Mouse (Mus musculus) liver, embryonic 14.5 days (tissue): Measurements from ENCODE around the gene Spesp1. TPM values are rescaled to one million over a fixed set of nuclear protein-coding genes. Genes with fewer than 3 reads are reported as not detected.
A peak's percentile ranks its signal among the peaks of the same experiment; 100 is the strongest.

ENCODE experiments used
- ATAC-seq: fragments of 200-750 bp; cut with Nextera tagmentation; 2 replicates; pipeline ENCODE4 v1.8.0; 2017; ENCODE audit warnings: moderate number of reproducible peaks, mild to moderate bottlenecking, moderate library complexity; ENCODE audit not compliant: insufficient read depth
- DNase-seq, 3 experiments: peaks; one replicate each; pipeline ENCODE4 v3.0.0-alpha.2; 2012 to 2013; ENCODE audit warnings: low read depth in 3 of 3, low spot score in 3 of 3
- H3K27ac ChIP-seq: fragments of 300-500 bp; sonication (generic); 2 replicates; pipeline ENCODE4 v1.5.1; 2014; ENCODE audit warnings: moderate library complexity, mild to moderate bottlenecking, control low read depth, inconsistent platforms
- H3K27me3 ChIP-seq: fragments of 300-500 bp; sonication (generic); 2 replicates; pipeline ENCODE4 v1.6.1; 2014; ENCODE audit warnings: mild to moderate bottlenecking, low read length, moderate library complexity; ENCODE audit not compliant: control insufficient read depth, insufficient read depth
- H3K36me3 ChIP-seq: fragments of 300-500 bp; sonication (generic); replicated peaks from 2 replicates; pipeline ENCODE4 v1.6.1; 2014; ENCODE audit warnings: low read depth; ENCODE audit not compliant: control insufficient read depth, insufficient read depth
- H3K4me1 ChIP-seq, 2 experiments: fragments of 200-500 bp in 1 of 2; fragments of 300-500 bp in 1 of 2; sonication (generic) in 1 of 2; replicated peaks; 2 replicates each; pipeline ENCODE4 v1.6.1; 2012 to 2014; ENCODE audit warnings: antibody characterized with exemption in 1 of 2, inconsistent platforms in 1 of 2, low read length in 1 of 2; ENCODE audit not compliant: control insufficient read depth in 2 of 2, insufficient read depth in 2 of 2
- H3K4me2 ChIP-seq: fragments of 300-500 bp; sonication (generic); 2 replicates; pipeline ENCODE4 v1.6.1; 2014; ENCODE audit warnings: low read depth, mild to moderate bottlenecking, control low read depth, moderate library complexity
- H3K4me3 ChIP-seq, 2 experiments: fragments of 200-500 bp in 1 of 2; fragments of 300-500 bp in 1 of 2; sonication (generic) in 1 of 2; 2 replicates each; pipeline ENCODE4 v1.5.1; 2012 to 2014; ENCODE audit warnings: low read depth in 2 of 2, low read length in 2 of 2, mild to moderate bottlenecking in 2 of 2, control low read depth in 1 of 2, inconsistent platforms in 1 of 2, moderate library complexity in 1 of 2; ENCODE audit not compliant: insufficient read depth in 1 of 2
- H3K9ac ChIP-seq: fragments of 300-500 bp; sonication (generic); replicated peaks from 2 replicates; pipeline ENCODE4 v1.6.1; 2014; ENCODE audit warnings: mild to moderate bottlenecking, control low read depth, moderate library complexity
- H3K9me3 ChIP-seq: fragments of 300-500 bp; sonication (generic); 2 replicates; pipeline ENCODE4 v1.6.1; 2016; ENCODE audit warnings: low read length, mixed read lengths; ENCODE audit not compliant: control insufficient read depth
- CTCF ChIP-seq: IDR thresholded peaks from 2 replicates; pipeline ENCODE4 v1.5.1; 2016; ENCODE audit warnings: antibody characterized with exemption, low read depth, control low read depth
- EP300 ChIP-seq: IDR thresholded peaks from 2 replicates; pipeline ENCODE4 v1.6.1; 2016; ENCODE audit warnings: antibody characterized with exemption, low read depth
- WGBS: fragments of 180-500 bp; shearing (Covaris S2); extraction: QIAGEN DNeasy Blood & Tissue Kit; methylation state at CpG from one replicate; pipeline ENCODE4 v1.1.7; 2014; ENCODE audit not compliant: insufficient replicate concordance; 5-methylcytosine and 5-hydroxymethylcytosine counted together
- polyA plus RNA-seq, 2 experiments: library from polyadenylated mRNA; depleted of rRNA in 1 of 2; stranded (reverse) in 1 of 2; unstranded in 1 of 2; fragments of >200 nt; fragmentation: Nextera tagmentation in 1 of 2; extraction: Ambion mirVana in 1 of 2; gene quantifications; 2 replicates each; pipeline versions ENCODE4 v1.2.1 to v1.2.3; 2012 to 2014

The Spesp1 gene
- polyA plus RNA-seq, 2 experiments, result not detected

DNA sequence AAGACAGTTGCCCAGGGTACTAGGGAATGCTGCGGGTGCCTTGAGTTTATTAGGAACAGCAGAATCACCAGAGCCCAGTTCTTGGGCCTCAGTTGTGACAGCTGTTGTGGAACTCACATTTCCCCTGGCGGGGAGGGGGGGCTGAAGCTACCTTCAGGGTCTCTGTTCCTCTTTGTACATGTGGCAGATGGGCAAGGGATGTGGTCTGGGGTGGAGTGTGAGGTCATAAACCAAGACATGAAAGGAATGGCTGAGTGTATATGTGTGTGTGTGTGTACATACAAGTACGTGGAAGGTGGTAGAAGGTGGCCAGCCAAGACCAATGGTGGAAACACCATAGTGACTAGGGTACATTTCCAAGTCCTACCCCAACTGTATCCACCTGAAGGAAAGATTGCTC, 20.6 kb downstream of the Spesp1 start:
- Histone ChIP-seq H3K9ac (no peak overlapping the region), H3K4me2 (no peak overlapping the region), H3K27me3 (no peaks in the 10 kb centered on the region), H3K36me3 (no peaks in the 10 kb centered on the region), H3K4me1 (peaks cover 0 to 7% of the 10 kb centered on the region in 2 experiments; a peak in 3 of 4 replicates), H3K4me3 (no peak overlapping the region), H3K27ac (no peak overlapping the region), H3K9me3 (no peaks in the 10 kb centered on the region)
- ATAC-seq (no peak), DNase-seq (no peak)
- 35% methylated on average over 3 of the region's 3 CpGs for WGBS
- no peak for TF ChIP-seq EP300
- TF ChIP-seq CTCF, result no peak

- TF ChIP-seq EP300 (no peak), CTCF (no peak)
- Histone ChIP-seq H3K4me2 (no peak overlapping the region), H3K27ac (no peak overlapping the region), H3K36me3 (no peaks in the 10 kb centered on the region), H3K9ac (no peak overlapping the region), H3K4me3 (no peak overlapping the region), H3K4me1 (peaks cover 0 to 7% of the 10 kb centered on the region in 2 experiments; a peak in 3 of 4 replicates), H3K9me3 (no peaks in the 10 kb centered on the region), H3K27me3 (no peaks in the 10 kb centered on the region)
- no peak for ATAC-seq
- no peak for DNase-seq
- 33% methylated on average over 5 of the region's 5 CpGs for WGBS
These were observed 21.0 kb downstream of the Spesp1 start for GRCm38 (mm10) chr9:62261006-62261405.

DNA sequence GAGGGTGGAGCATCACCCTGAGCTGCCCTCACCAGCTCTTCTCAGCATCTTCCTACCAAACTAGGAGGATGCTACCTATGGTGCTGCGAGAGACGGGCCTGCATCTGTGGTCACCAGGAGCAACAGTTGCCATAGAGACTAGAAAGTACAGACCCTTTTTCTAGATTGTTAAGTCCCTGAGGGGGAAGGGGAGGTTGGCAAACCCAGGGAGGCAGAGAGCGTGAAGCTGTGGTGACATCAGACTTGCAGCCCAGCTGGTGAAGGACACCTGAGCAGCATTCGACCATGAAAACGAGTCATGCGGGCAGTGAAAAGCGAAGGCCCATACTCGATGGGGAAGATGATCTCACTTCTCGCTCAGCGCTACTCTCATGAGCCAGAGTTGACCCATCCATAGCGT, 24.0 kb downstream of the Spesp1 start:
- no peak overlapping the region for H3K9ac ChIP-seq
- DNase-seq (no peak), ATAC-seq (no peak)
- WGBS, result 78% methylated on average over 11 of the region's 11 CpGs
- H3K9me3 ChIP-seq, result no peaks in the 10 kb centered on the region
- no peak overlapping the region for H3K4me3 ChIP-seq
- no peaks in the 10 kb centered on the region for H3K27me3 ChIP-seq
- H3K4me2 ChIP-seq, result no peak overlapping the region
- H3K27ac ChIP-seq, result no peak overlapping the region
- H3K36me3 ChIP-seq, result no peaks in the 10 kb centered on the region
- TF ChIP-seq EP300 (no peak), CTCF (no peak)
- H3K4me1 ChIP-seq, result no peaks in the 10 kb centered on the region

GRCm38 (mm10) chr9:62255896-62256576, 26.0 kb downstream of the Spesp1 start:
- TF ChIP-seq CTCF, result no peak
- no peak for TF ChIP-seq EP300
- Histone ChIP-seq H3K27ac (no peak overlapping the region), H3K4me3 (no peak overlapping the region), H3K9me3 (no peaks in the 10 kb centered on the region), H3K4me1 (no peaks in the 10 kb centered on the region), H3K4me2 (no peak overlapping the region), H3K36me3 (no peaks in the 10 kb centered on the region), H3K27me3 (no peaks in the 10 kb centered on the region), H3K9ac (no peak overlapping the region)
- WGBS, result 46% methylated on average over 9 of the region's 9 CpGs
- ATAC-seq (no peak), DNase-seq (no peak)

DNA sequence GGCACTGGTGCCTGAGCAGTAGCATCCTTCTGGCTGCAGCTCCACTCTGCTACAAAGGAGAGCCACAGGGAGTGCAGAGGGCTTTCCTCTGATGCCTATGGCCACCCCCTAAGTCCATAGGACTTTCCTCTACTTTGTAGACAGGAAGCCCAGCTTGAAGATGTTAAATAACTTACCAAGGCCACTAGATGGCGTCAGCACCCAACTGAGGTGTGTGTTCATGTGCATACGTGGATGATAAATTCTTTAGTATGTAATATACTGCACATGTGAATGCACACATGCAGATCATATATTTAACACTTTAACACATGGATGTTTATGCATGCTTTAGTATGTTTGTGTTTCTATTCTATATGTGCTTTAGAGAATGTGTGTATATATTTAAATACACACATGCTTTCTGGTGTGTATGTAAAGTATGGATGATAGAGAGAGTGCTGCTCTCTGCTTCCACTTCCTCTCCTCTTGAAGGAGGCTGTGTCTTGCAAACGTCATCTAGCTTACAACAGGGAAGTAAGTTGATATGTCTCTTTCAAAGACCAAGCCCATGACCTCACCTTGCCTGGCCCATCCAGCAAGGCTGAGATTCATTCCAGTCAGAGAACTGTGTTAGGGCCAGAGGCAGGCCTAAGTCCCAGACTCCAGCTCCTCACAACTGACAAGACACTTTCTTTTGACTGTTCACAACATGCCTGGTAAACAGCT, 28.1 kb downstream of the Spesp1 start:
- Histone ChIP-seq H3K4me1 (no peaks in the 10 kb centered on the region), H3K9ac (no peak overlapping the region), H3K27me3 (no peaks in the 10 kb centered on the region), H3K9me3 (no peaks in the 10 kb centered on the region), H3K27ac (no peak overlapping the region), H3K4me2 (no peak overlapping the region), H3K4me3 (no peak overlapping the region), H3K36me3 (no peaks in the 10 kb centered on the region)
- 3% methylated on average over 3 of the region's 3 CpGs for WGBS
- peak; percentile 58 for TF ChIP-seq CTCF
- no peak for TF ChIP-seq EP300
- DNase-seq, result peak in 1 of 3 experiments; percentile 15
- ATAC-seq, result no peak
